Mouse (Mus musculus): ENCODE results near the gene Glrp1.

The Glrp1 gene

GRCm38 (mm10) chr1:88492415-88492814 is 17.5 kb downstream of the Glrp1 start:
- no peak for DNase-seq (ENCODE audit: low spot score in 2 of 2)

GRCm38 (mm10) chr1:88491617-88492378 is 18.1 kb downstream of the Glrp1 start:
- no peak for DNase-seq (ENCODE audit: low spot score in 2 of 2)

- no peak for DNase-seq (ENCODE audit: low spot score in 2 of 2)
Measured at GRCm38 (mm10) chr1:88490164-88490563, 19.7 kb downstream of the Glrp1 start.

DNA sequence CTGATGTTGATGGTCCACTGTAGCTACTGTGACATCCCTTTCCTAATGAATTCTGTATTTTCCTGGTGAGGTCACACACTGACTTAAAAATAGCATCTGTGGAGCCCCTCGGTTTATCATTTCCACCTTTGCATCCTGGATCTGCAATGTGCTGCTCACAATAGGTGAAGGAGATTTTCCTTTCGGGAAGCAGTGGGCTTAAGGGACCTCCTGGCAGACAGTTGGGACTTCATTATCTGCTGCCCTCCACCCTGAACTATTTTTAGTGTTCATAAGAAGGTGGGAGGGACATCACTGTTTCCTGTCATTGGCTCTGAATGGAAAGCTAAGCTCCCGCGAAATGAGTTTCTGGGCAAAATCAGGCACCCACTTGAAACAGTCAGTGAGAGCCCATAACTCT is 20.9 kb downstream of the Glrp1 start:
- no peak for DNase-seq (ENCODE audit: low spot score in 2 of 2)

- no peak for DNase-seq (ENCODE audit: low spot score in 2 of 2)
Measured at GRCm38 (mm10) chr1:88486336-88486735, 23.5 kb downstream of the Glrp1 start.

DNA sequence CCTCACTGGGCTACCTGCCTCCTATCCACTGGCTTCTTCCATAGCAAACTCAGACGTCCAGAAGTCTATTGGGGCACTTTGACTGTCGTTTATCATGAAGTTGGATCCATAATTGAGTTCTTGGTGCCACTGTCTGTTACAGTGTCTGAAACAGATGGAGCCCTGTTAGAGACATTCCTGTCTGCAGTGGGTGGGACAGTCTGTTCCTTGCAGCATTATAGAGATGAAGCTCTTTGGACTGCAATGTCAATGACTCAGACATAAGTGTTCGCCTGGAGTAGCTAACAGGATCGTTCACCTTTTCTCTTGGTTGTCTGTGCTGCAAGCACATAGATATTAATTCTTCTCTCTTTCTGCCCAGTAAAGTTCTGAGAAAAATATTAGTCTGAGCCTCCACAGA is 25.8 kb downstream of the Glrp1 start:
- no peak for DNase-seq (ENCODE audit: low spot score in 2 of 2)

DNA sequence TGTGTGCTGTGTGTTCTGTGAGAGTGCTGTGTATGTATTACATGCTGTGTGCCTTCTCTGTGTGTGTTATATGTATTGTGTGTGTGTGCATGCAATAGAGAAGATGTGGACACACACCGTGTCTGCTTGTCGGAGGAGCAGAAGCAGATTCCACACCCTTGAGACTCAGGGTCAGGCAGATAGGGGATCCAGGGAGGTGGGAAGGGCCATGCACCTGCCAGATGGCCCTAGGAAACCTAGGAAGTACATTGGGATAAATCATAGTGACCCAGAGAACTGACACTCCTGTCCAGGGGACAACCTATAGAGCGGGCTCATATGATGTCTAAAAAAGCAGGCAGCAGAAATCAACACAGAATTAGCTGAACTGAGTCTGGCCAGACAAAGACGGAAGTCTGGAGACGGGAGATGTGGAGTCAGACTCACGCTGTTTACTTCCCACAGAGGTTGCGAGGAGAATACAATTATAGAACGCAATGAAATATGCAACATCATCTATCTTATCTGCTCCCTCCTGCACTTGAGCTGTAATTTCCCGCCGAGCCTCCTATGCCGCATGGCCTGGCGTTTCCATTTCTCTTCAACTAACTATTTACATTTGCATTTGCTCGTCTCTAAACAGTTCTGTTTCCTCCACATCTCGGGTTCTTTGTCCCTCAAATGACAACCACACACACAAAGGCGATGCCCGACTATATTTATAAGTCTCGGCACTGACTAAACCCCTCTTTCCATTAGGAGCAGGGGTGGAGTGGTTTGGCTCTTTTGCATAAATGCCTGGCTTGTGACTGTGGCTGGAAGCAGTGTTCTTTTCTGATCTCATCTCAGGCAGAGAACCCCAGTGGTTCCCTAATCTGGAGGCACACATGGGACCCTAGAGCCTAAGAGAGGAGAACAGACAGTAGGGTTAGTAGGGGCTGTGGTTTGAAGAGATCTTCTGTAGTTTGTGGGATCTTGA is 27.4 kb downstream of the Glrp1 start:
- DNase-seq (ENCODE audit: low spot score in 2 of 2) = no peak

- no peak for DNase-seq (ENCODE audit: low spot score in 2 of 2)
Measured at GRCm38 (mm10) chr1:88480594-88480993, 29.3 kb downstream of the Glrp1 start.

- DNase-seq (ENCODE audit: low spot score in 2 of 2) = peak; percentile 66 to 79
Measured at GRCm38 (mm10) chr1:88478205-88478604, 31.7 kb downstream of the Glrp1 start.

DNA sequence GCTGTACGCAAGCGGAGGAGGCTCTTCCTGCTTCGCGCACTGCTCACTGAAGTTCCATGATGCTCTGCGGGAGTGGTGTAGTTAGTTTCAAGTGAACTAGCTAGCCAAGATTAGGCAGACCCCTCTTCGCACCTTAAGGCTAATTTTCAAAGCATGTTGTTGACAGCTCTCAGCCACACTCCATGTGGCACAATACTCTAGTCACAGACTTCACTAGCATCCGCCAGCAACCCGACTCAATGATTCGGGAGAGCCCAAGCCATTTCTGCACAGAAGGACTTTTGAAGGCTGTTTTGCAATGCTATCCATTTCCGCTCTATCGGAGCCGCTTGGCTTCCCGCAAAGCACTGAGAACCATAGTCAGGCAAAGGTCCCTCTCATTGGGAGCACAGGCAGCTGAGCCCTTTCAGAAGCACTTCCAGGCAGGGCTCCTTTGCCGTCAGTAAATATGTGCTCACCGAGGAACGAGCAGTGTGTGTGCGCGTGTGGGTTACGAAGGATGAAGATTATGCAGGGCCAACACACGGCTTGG is 33.2 kb downstream of the Glrp1 start:
- no peak for DNase-seq (ENCODE audit: low spot score in 2 of 2)

DNA sequence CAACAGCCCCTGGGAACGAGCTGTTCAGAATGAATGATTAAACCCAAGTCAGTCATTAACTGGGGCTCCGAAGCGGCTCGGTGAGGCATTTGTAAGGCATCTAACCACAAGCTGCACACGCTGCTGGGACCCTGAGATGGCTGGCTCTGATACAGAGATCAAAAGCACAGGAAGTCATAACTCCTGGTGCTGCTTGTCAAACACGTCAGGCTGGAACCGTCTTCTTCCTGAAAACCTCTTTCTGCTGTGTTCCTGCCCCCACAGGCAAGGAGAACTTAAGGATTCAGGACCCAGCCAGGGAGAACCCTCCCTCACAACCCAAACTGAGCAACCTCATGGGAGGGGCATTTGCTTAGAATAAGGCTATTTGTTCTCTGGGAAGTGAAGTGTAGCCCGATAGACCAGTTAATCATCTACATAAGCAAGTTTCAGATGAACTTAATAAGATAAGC is 34.3 kb downstream of the Glrp1 start:
- DNase-seq (ENCODE audit: low spot score in 2 of 2) = no peak

GRCm38 (mm10) chr1:88474598-88474997 is 35.3 kb downstream of the Glrp1 start:
- no peak for DNase-seq (ENCODE audit: low spot score in 2 of 2)

- DNase-seq (ENCODE audit: low spot score in 2 of 2) = no peak
Measured at GRCm38 (mm10) chr1:88473899-88474298, 36.0 kb downstream of the Glrp1 start.

GRCm38 (mm10) chr1:88472258-88472657 is 37.6 kb downstream of the Glrp1 start:
- no peak for DNase-seq (ENCODE audit: low spot score in 2 of 2)

- no peak for DNase-seq (ENCODE audit: low spot score in 2 of 2)
Measured at GRCm38 (mm10) chr1:88469746-88470145, 40.1 kb downstream of the Glrp1 start.

DNA sequence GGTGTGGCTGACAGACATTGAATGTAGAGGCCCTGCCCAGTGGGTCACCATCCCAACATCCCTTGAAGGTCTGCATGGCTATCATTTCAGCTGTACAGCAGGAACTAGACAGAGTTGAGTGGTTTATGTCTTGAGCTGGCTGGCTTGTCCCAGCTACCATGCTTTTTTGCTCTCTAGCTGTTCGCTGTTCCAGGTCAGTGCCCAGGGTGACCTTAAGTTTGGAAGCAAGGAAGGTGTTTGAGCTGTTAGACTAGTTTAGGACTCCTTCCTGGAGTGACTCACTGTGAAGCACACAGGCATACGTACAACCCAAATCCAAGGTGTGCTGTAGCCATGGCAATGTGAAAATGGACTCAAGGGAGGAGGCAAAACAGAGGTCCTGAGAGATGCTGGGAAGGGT is 41.5 kb downstream of the Glrp1 start:
- no peak for DNase-seq (ENCODE audit: low spot score in 2 of 2)

DNA sequence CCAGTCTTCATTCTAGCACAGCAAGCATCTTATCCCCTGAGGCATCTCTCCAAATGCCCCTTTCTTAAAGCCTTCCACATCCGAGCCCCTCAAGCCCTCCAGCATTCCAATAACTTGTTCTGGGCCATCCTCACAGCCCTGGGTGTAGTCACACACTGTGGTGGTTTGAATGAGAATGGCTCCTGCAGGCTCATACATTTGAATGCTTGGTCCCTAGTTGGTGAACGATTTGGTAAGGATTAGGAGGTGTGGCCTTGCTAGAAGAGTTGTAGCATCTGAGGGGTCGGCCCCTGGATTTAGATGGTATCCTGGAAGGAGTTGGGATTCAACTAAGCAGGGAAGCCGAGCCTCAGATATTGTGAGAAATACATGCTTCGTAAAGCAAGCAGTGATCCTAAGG is 42.0 kb downstream of the Glrp1 start:
- no peak for DNase-seq (ENCODE audit: low spot score in 2 of 2)

GRCm38 (mm10) chr1:88466325-88467064 is 43.4 kb downstream of the Glrp1 start:
- DNase-seq (ENCODE audit: low spot score in 2 of 2) = no peak

DNA sequence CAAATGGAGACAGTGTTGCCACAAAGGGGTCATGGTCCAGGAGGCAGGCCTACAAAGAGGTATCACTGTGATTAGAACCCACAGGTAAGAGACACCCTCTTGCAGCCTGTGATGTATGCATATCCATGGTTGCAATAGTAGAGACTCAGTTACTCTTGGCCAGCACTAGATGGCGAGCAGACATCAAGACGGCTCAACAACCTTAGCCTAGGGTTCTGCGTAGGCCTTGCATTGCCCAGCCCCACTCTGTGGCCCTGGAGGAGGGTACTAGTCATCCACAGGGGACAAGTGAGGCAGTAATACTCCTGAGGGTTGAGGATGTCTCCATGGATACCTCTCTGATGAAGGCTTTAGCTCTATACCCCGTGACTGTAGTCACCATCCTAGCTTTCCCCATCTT is 44.1 kb downstream of the Glrp1 start:
- DNase-seq (ENCODE audit: low spot score in 2 of 2) = peak; percentile 38 to 47

DNA sequence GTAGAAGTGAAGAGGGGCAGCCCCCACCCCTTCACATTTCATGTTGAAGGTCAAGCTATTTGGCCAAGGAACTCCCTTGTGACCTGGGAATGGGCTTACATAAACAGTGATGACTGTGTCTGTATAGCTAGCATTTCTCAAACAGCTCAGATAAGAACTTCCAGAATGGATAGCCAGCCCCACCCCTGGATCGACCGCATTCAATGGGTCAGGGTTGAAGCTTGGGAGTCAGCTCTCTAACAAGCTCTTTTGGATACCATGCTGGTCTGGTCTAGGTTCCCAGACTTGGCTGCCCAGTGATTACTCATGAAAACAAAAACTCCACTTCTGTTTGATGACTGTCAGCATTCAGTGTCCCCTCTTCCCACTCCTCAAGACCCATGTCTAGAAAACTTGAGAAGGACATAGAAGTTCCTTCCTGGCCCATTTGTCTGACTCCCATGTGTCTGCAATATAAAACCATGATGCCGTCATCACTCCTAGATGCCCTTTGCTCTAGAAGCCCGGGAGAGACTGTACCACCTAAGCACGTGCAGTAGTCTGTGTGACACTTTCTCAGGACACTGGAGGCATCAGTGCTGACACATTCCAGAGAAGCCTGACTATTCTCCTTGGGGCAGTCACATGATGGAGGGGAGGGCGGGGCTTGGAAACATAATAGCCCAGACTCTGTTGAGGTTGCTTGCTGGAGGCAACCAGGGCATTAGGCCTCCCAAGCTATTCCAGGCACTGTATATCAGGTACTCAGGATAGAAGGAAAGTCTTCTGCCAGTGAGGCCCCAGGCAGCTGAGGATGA is 45.6 kb downstream of the Glrp1 start:
- no peak for DNase-seq (ENCODE audit: low spot score in 2 of 2)

DNA sequence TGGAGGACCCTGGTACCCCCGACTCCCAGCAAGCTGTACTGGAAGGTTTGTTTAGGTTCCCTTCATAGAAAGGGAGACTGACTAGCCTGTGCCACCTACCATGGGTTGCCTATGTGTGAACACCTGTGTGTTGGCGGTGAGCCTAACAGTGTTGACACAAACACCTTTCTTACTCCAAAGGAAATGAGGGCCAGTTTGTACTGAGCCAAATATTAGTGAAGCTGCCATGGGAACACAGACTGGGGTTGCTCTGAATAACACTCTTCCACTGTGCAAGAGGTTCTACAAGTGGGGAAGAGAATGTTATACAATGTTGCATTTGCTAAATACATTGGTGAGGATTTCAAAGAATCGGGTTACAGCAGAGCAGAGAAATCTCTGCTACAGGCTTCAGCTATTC is 46.6 kb downstream of the Glrp1 start:
- no peak for DNase-seq (ENCODE audit: low spot score in 2 of 2)
